Mouse (Mus musculus) embryo, embryonic 11.5 days (tissue): ENCODE data around the gene Tmem50b.
A peak's percentile ranks its signal among the peaks of the same experiment; 100 is the strongest.

ENCODE experiments used
- DNase-seq: peaks from one replicate; pipeline ENCODE4 v3.0.0-alpha.2; 2012; ENCODE audit warnings: low read depth, low spot score

The Tmem50b gene

DNA sequence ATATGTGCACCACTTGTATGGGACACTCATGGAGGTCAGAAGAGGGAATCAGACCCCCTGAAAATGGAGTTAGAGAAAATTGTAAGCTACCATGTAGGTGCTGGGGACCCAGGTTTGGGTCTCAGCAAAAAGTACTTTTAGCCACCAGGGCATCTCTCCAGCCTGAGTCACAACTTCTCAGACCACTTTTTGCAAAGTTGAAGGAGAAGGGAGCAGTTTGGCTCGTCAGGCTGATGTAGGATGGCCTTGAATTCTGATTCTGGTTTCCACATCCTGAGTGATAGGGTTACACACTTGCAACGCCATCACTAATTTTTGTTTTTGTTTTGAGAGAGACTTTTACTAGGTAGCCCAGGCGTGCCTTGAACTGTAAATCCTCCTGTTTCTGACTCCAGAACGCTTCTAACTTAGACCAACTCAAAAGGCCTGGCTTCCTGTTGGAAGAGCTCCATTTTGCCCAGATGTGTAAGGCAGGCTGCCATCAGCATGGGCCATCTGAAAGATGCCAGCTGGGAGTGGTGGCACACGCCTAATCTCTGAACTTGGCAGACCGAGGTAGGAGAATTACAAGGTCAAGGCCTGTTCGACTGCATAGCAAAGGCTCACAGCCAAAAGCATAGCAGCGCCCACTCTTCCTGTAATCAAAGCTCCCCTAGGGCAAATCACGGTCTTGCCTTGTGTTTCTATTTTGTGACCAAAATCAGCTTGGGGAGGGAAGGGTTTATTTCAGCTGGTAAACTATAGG, 12.1 kb upstream of the Tmem50b start:
- no peak for DNase-seq

DNA sequence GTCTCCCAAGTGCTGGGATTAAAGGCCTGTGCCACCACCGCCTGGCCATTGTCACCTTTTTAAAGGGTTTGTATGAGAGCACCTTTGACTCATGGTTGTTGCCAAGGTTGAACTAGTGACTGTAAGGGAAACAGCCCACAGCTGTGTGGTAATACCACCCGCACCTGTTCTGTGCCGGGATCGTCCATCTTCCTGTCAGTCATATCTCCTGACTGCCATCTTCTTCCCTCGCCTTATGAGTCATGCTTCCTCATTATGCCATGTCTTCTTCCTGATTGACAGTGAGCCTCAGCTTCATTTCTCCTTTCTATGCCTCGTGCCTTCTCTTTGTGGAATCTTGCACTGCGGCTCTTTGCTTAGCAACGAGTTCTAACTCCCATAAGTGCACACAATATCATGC, 9.4 kb upstream of the Tmem50b start:
- no peak for DNase-seq

DNA sequence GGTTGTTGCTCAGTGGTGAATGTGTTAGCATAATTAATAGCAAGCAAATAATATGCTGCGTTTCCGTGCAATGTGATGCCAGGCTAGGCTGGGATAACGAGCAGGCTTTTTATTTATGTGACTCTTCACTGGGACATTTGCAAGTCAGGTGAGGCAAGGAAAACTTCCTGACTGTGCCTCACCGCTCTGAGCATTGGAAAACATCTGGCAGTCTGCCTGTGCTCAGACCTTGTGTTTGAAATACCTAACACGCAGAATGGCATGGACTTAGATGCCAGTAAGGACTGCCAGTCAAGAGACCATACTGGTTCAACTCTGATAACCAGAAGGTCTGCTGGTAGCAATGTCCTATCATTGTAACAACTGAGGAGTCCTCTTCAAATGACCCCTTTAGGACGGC, 7.6 kb upstream of the Tmem50b start:
- no peak for DNase-seq

DNA sequence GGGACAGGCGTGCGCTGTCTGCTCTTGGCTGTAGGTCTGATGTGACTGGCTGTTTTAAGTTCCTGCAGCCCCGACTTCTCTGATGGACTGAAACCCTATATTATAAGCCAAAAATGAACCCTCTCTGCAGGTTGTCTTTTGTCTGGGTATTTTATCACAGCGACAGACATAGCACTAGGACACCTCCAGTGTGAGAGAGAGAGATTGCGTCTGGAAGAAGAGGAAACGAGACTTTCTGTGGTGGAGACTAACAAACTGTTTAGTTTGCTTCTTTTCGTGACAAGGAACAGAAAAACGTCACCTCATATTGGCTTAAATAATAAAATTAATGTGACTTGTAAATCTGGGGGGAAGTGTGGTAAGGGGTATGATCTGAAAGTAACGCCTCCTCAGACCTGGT, 4.1 kb upstream of the Tmem50b start:
- no peak for DNase-seq

DNA sequence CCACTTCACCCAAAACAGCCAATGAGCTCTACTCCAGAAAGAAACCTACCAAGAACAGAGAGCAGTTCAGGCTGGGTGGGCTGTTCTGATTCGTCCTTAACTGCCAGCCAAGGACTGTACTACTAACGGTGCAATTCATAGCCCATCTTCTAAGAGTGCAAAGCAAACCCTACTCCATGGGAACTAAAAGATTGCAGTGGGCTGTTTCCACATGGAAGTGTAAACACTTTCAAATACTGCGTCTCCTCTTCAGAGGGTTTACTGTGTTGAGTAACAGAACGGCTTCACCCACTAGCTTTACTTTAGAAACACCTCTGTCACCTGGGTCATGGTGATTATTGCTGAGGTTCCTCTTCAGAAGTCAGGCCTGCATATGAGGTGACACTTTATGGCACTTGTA, 3.5 kb upstream of the Tmem50b start:
- DNase-seq: no peak

DNA sequence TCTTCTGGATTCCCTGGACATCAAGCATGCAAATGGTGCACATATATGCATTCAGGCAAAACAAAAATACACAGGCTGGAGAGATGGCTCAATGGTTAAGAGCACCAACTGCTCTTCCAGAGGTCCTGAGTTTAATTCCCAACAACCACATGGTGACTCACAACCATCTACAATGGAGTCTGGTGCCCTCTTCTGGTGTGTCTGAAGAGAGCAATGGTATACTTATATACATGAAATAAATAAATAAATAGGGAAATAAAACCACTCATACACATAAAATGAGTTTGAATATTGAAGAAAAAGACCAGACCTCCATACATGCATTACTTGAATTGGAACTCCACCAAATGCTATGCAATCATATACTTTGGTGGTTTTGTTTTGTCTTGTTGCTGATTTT, 1.6 kb upstream of the Tmem50b start:
- no peak for DNase-seq

DNA sequence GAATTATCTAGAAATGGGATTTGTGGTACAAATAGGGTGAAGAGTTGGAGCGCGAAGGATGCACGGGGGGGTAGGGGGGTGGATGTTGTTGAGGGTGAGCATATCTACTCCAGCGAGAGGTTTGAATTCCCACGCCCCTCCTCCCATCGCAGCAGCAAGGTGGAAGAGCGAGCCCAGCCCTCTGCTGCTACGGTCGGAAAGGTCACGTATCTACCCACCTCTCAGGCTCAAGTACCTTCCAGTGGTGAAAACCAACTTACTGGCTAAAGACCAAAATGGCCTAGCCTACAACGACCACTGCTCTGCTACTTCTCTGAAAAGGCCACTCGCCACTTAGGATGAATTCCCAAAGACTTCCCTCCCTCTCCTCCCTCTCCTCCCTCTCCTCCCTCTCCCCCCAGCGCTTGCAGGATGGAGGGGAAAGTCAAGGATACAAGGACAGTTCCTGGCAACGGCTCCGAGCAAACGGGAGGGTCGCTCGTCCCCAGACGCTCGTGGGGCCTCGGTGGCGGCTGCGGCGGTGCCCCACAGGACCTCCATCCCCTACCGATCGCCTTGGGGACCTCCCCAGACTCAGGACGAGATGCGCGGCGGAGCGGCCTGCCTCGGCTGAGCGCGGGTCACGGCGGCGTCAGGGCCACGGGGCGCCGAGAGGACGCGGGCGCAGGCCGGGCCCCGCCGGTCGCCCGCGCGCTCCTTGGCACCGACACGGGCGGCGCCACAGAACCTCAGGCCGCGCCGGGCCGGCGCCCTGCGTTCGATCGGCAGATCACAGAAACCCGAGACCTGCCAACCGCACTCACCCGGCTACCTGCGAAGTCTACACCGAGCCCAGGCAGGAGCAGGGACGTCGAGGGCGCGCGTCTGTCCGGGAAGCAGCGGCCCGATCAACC, 575 bp downstream of the Tmem50b start:
- DNase-seq: peak; percentile 22

DNA sequence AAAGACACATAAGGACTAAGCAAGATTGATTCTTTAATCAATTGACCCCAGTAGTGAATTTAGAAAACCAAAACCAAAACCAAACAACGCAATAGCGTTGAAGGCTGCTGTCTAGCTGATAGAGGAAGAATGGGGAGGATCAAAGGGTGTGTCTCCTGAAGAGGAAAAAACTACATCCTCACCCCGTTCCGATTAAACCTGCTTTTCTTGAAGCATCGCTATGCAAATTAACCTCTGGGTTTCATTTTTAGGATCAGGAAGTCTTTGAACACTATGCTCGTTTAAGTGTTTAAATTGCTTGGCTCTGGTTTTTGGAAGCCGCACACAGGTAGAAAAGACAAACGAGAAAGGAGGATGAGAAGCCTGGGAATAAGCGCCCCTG, 1.2 kb downstream of the Tmem50b start:
- DNase-seq: no peak

DNA sequence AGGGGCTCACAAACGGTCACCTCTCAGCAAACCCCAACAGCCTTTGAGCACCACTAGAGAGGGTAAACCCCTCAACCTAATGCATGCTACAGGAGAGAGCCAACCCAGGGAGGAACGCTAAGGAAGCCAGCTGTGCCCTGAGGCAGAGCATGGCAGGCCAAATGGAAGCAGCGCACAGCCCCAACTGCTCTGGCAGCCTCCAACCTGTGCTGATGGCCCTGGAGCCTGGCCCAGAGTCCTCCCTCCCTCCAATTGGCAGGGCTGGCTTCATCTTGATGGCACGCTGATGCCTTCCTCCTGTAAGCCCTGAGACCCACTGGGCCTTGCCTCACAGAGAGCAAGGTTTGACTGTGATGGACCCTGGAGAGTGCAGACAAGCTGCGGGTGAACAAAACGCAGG, 2.5 kb downstream of the Tmem50b start:
- no peak for DNase-seq

DNA sequence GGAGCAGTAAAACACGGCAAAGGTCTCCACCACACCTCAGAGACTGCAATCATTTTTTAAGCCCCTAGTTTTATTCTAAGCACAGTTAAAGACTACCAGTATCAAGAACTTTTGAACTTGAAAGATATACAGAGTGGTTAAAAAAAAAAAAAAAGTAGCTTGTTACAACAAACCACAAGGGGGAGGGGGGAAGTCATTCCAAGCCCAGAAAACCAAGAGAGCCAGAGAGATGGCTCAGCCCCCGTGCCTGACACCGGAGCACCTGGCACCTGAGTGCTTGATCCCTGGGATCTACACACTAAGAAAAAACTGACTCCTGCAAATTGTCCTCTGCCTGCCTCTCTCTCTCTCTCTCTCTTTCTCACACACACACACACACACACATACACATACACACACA, 4.3 kb downstream of the Tmem50b start:
- no peak for DNase-seq

DNA sequence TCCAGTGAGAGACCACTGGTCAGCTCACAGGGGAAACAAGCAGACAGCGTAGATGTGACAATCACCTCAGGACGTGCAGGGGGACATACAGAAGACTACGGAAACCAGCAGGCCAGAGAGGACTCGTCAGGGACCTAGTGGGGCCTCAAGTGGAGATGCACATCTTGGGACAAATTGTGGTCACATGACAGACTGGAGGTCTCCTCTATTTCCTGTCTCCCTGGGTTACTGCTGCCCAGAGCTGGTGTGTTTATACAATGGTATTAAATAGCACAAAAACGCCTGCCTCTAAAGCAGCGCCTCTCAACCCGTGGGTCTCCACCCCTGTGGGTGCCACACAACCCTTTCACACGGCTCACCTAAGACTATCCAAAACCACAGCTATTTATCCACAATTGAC, 5.4 kb downstream of the Tmem50b start:
- DNase-seq: no peak

DNA sequence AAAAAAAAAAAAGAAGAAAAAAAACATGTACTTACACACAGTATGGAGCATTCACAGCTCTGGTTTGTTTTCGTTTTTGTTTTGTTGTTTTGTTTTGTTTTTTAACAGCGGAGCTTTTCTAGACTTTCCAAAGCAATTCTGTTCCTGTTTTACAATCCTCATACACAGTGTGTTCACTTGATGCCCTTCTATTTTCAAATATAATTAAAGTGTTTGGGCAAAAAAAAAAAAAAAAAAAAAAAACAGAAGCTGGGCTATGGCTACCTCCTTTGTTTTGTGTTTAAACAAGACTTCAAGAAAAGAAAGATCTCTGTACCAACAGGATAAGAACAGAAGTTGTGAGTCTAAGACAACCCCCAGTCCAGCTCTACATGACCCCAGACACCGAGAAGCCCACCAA, 8.9 kb downstream of the Tmem50b start:
- no peak for DNase-seq

DNA sequence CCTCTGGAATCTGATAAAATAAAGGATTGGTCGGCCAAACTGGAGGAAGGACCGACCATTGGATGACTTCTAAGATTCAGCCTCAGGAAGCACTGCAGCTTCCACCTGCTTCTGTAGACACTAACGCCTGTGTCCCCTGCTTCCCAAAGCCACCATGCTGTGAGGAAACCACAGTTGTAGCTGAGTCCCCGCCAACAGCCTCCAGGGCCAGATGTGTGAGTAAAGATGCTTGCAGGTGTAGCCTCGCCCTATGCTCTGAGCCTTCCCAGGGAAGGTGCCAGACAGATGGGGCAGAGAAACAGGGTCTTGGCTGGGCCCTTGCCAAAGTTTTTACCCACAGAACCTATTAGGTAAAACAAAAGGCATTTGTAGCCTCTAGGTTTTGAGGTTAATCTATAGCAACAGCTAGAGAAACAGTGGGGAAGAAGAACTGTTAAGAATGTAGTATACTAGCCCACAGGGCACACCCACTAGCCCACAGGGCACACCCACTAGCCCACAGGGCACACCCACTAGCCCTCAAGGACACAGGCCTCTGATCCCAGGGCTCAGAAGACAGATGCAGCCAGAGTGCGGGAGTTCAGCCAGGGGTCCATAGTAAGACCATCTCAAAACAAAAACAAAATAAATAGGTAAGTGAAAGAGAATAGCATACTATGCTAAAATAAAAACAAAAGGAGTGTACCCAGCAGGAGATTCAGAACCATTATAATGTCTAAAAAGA, 9.7 kb downstream of the Tmem50b start:
- no peak for DNase-seq

DNA sequence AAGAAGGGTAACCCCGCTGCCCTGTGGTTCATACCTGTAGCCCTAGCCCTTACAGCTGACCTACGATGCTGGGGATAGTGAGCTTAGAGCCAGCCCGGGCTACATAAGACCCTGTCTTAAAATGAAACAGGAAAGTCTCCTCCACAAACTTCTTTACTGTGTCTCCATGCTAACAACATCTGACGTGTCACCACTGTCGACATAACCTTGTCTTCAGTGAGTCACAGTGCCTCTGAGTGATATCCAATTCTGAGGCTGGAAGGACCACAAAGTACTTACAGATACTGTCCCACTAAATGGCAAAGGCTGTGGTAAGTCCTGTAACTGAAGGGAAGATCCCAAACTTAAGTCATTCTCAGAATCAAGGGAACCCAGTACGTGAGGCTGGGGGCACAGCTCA, 11.4 kb downstream of the Tmem50b start:
- no peak for DNase-seq

DNA sequence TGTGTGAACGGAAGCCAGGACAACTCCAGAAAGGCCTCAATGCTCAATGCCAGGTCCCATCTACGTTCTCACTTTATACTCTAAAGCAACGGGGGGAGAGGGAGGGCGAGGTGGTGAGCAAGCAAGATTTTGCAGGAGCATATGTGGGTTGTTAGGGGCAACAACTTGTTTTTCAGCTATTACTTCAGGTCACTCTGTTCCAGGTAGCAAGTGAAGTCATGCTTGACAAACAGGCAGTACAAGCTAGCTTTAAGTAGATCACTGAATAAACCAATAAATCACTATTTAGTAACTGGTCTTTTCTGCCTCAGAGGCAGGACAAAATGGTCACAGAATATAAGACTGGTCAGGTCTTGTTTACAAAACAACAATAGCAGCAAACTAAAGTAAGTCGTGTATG, 12.0 kb downstream of the Tmem50b start:
- DNase-seq: no peak

DNA sequence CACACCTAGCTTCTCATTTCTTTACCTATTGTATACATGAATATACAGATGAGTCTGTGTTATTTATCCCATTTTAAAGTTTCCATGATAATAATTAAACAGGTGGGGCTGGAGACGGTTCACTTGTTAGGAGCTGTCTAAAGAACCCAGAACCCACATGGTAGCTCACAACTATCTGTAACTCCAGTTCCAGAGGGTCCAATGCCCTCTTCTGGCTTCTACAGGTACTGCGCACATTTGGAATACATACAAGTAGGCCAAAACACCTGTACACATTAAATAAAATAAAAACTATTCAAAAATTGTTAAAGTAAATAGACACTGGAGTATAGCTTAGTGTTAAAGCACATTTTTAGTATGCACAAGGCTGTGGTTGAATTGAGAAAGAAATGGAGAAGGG, 15.3 kb downstream of the Tmem50b start:
- DNase-seq: peak; percentile 26

DNA sequence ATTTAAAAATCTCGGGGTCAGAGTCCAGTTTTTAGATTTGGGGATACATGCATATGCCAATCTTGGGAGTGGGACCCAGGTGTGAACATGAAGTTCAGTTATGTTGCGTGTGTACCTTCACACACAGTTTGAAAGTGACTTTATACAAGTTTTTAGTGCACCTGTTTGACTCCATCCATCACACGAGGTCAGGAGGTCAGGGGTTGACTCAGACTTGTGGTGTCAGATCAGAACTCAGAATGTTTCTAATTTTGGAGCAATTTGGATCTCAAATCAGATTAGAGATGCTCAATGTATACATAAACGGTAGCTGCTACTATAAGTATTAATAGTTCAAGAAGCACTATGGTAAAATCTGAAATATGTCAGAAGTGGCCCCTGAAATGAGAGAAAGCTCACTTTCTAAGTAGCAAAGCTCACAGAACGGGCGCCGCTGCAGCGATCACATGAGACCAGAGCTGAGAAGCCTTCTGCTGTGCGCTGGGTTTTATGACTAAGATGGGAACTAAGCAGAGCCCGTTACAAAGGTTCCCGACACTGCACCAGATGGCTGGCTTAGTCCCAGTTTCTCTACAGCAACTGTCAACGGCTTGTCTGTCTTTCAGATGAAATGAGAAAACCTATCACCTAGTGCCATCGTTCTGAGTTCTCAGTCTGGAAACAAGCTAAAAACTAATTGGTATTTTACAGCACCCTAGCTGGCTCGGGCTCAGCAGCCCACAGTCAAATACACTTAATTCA, 18.4 kb downstream of the Tmem50b start:
- DNase-seq: no peak

DNA sequence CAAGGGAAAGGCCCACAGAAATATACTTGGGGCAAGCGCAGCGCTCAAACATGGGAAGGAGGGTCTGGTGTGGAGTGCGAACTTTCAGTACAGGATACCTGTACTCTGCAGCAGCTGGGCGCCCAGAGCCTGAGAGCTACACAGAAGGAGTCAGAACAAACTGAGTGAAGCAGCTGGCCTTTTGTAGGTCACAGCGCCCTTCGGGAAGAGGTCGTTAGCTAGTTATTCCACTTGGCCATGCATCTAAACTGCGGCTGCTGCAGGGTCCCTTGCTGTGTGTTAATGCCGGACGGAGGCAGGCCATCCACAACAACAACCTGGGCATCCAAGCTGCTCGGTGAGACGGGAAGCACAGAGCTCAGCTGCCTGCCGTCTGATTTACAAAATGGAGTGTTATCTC, 22.4 kb downstream of the Tmem50b start:
- DNase-seq: no peak

DNA sequence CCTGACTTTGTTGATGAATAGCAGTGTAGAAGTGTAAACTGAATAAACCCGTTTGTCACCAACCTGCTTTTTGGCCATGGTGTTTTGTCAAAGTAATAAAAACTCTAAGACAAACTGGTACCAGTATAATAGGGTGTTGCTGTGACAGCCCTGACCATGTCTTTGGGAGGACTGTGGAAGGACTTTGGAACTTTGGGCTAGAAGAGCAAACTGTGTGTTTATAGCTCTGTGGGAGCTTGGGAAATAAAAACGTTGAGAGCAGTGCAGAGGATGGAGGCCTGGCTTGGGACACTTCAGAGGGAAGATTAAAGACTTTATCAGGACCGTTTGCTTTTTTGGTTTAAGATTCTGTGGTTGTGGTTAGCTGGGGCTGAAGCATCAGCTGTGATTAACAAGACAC, 26.5 kb downstream of the Tmem50b start:
- DNase-seq: no peak

DNA sequence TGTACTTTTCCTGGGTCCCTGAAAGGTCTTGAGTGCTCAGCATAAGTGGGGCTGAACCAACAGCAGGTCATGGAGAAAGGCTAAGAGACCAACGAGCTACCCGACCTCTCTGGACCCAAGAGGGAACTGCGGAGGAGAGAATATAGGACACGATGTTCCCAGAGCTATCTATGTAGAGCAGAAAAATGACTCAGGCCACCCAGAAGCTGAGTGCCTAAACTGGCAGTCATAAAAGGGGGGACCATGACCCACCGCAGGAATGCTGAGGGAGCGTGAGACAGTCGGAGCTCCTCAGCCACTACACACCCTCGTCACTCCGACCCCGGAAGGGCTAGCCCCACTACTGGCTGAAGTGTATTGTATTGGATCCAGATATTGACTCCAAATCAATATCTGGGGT, 28.6 kb downstream of the Tmem50b start:
- no peak for DNase-seq

DNA sequence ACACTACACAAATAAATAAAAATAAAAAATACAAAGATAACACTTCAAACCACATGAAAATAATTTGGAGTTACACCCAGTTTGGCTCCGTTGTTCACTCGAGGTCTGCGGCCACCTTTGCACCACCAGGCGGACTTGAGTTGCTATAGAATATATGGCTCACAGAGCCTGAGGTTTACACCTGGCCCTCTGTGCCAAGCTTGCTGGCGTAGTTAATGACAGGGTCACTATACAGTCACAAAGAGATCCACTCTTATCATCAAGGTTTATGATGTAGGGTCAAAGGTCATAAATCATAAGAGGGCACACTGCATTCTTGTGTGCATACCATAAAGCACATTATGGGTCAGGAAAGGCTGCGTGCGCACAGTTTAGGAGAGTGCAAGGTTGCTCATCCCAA, 31.6 kb downstream of the Tmem50b start:
- DNase-seq: no peak
